Mouse (Mus musculus) adrenal gland, adult 10 weeks (tissue): ENCODE data around the gene Gng8. TPM values are rescaled to one million over a fixed set of nuclear protein-coding genes. Genes with fewer than 3 reads are reported as not detected.

Source experiments
- polyA plus RNA-seq: library from polyadenylated mRNA; stranded (reverse); fragments of 350-450 nt; fragmentation: Illumina TruSeq; extraction: RNeasy Lipid Tissue Mini Kit (QIAGEN cat#74804); gene quantifications from one replicate; pipeline ENCODE4 v1.2.3, GENCODE M21; 2014; ENCODE audit warnings: low read depth, low replicate concordance

Gng8 gene
- not detected for polyA plus RNA-seq

GRCm38 (mm10) chr7:16891641-16892351 is at the start of gene Gng8:
TSS of gene Gng8 (plus strand) at chr7:16891786.

GRCm38 (mm10) chr7:16842645-16843063 is 48.9 kb upstream of the Gng8 start, which contains the start of gene Prkd2:
TSS of gene Prkd2 (plus strand) at chr7:16842902.

GRCm38 (mm10) chr7:16875310-16875325 is 16.5 kb upstream of the Gng8 start, which contains the start of gene Dact3:
TSS of gene Dact3 (plus strand) at chr7:16875317.

GRCm38 (mm10) chr7:16906281-16906680 is 14.7 kb downstream of the Gng8 start, which contains the start of gene Ptgir:
TSS of gene Ptgir (plus strand) at chr7:16906490.

GRCm38 (mm10) chr7:16924037-16924834 is 32.6 kb downstream of the Gng8 start, which contains the start of gene Calm3:
TSS of gene Calm3 (minus strand) at chr7:16924114.

GRCm38 (mm10) chr7:16944061-16944807 is 52.6 kb downstream of the Gng8 start, which contains the start of gene Pnmal2:
TSS of gene Pnmal2 (plus strand) at chr7:16944682.

Other genes starting within 250 kb of the Gng8 start
- not detected for gene Ceacam15, start 216.1 kb upstream of the Gng8 start, polyA plus RNA-seq
- not detected for gene Ceacam9, start 169.9 kb upstream of the Gng8 start, polyA plus RNA-seq
- 65.4 TPM for gene Ap2s1, start 153.4 kb upstream of the Gng8 start, polyA plus RNA-seq
- 25.1 TPM for gene Slc1a5, start 110.4 kb upstream of the Gng8 start, polyA plus RNA-seq
- 19.2 TPM for gene Strn4, start 75.9 kb upstream of the Gng8 start, polyA plus RNA-seq
- gene Fkrp, start 75.1 kb upstream of the Gng8 start, polyA plus RNA-seq, result 9.0 TPM
- 0.64 TPM for gene Prkd2, start 48.9 kb upstream of the Gng8 start, polyA plus RNA-seq
- gene Dact3, start 16.5 kb upstream of the Gng8 start, polyA plus RNA-seq, result 0.82 TPM
- gene Ptgir, start 14.7 kb downstream of the Gng8 start, polyA plus RNA-seq, result 1.4 TPM
- gene Calm3, start 32.3 kb downstream of the Gng8 start, polyA plus RNA-seq, result 36.0 TPM
- gene Pnmal2, start 52.9 kb downstream of the Gng8 start, polyA plus RNA-seq, result 5.1 TPM
- 4.6 TPM for gene Pnmal1, start 67.9 kb downstream of the Gng8 start, polyA plus RNA-seq
- gene Gm42372, start 91.3 kb downstream of the Gng8 start, polyA plus RNA-seq, result 4.2 TPM
- 3.4 TPM for gene Ccdc8, start 100.9 kb downstream of the Gng8 start, polyA plus RNA-seq
- gene Ppp5c, start 136.1 kb downstream of the Gng8 start, polyA plus RNA-seq, result 12.6 TPM
- 3.1 TPM for gene Hif3a, start 170.6 kb downstream of the Gng8 start, polyA plus RNA-seq
- gene Psg16, start 182.3 kb downstream of the Gng8 start, polyA plus RNA-seq, result not detected